Mouse (Mus musculus): Measurements from ENCODE around the gene Morn4. TPM values are rescaled to one million over a fixed set of nuclear protein-coding genes. Genes with fewer than 3 reads are reported as not detected.

The Morn4 gene
- total RNA-seq, 2 experiments from 2014 or later, result not detected

DNA sequence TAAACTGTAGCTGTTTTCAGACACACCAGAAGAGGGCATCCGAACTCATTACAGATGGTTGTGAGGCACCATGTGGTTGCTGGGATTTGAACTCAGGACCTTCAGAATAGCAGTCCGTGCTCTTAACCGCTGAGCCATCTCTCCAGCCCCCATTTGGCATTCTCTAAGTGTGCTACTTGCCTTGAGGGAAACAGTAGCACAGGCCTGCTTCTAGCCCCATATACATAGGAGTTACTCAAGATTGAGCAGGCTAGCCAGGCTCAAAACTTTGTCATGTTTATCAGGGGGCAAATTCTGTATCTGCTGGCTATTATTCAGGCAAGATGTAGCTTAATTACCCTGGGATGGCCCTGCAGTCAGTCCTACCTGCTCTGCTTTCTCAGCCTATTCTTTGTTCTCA lies 34.8 kb downstream of the Morn4 start:
- ATAC-seq (replicated peaks; ENCODE audit: low FRiP score, poor library complexity, severe bottlenecking), result no peak

DNA sequence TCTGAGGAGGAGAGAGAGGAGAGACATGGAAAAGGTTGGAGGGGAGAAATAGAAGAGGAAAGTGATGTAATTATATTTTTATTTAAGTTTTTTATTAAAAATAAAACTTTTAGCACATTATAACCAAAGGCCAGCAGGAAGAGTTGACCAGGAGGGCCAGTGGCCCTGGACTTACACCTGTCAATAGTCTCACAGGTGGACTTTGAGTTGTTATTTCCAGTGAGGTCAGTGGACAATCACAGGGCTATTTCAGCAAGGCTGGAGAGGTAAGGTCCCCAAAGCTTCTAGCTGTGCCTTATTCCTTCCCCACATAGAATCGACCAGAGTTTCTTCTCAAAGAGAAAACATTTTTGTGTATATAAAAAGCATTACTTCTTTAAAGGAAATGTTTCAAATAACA lies 35.9 kb downstream of the Morn4 start:
- ATAC-seq (replicated peaks; ENCODE audit: low FRiP score, poor library complexity, severe bottlenecking), result no peak

DNA sequence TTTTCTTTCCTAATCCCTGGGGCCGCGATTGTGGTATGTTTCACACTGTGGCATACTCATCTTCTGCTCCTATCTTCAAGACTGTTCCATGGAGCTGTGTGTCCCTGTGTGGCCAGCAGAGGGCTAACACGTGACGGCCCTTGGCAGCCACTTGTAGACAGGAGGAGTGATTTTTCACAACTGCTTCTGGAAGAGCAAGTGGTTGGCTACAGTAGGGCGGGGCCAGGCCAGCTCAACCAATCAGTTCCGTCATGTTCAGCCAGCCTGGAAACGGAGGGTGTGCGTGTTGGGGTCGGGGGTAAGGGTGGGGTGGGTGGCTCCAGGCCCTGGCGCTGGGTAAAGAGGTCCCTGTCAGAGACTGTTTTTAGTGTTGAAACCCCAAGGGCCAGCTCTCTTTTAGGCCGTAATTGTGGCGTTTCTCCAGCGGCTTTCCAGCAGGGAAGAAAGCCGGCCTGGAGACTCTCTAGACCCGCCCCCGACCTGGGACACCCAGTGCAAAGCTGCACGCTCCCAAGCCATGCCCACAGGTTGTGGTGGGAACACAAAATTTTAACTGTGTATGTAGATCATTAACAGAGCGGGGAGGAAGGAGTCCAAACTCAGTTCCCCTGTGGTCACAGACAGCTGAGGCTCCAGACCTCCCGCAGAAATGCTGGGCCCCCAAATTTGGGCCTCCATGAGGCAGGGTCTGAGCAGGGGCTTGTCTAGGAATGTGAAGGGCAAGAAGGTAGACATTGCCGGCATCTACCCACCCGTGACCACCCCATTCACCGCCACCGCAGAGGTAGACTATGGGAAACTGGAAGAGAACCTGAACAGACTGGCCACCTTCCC lies 40.7 kb downstream of the Morn4 start, which contains the start of gene Hoga1:
Hoga1 (plus strand) TSS at position 342 of the 834 bp plus-strand sequence.
- no peak for ATAC-seq (replicated peaks; ENCODE audit: low FRiP score, poor library complexity, severe bottlenecking)

DNA sequence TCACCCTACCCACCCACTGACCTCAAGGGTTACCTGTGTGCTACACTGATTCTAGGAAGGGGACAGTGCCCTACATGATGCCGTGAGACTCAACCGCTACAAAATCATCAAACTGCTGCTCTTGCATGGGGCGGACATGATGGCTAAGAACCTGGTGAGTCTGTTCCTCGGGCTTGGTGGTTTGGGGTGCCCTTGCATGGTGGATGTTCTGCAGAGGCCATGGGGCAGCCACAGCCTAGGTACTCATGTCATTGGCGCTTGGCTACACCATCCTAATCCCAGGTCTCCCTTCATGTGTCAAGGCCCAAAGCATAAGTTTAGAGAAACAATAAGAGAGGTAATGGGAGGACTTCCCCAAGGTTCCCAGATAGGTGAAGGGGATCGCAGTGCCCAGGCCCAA lies 42.2 kb downstream of the Morn4 start:
- no peak for ATAC-seq (replicated peaks; ENCODE audit: low FRiP score, poor library complexity, severe bottlenecking)

DNA sequence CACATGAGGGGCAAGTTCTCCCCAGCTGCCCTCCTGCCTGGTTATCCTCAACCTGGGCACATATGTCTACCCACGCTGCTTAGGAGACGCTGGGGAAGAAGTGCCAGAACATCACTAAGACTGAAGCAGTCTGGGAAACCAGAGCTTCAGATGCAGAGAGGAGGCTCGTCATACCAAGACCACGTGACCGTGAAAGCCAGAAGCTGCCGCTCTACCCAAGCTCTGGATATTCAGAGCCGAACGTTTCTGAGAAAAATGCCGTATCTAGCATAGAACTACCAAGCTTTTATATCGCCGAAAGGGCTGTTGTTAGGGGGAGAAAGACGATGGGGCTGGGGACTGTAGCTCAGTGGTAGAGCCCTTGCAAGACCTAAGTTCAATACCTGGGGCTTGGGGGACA lies 47.8 kb downstream of the Morn4 start:
- ATAC-seq (replicated peaks; ENCODE audit: low FRiP score, poor library complexity, severe bottlenecking), result no peak

DNA sequence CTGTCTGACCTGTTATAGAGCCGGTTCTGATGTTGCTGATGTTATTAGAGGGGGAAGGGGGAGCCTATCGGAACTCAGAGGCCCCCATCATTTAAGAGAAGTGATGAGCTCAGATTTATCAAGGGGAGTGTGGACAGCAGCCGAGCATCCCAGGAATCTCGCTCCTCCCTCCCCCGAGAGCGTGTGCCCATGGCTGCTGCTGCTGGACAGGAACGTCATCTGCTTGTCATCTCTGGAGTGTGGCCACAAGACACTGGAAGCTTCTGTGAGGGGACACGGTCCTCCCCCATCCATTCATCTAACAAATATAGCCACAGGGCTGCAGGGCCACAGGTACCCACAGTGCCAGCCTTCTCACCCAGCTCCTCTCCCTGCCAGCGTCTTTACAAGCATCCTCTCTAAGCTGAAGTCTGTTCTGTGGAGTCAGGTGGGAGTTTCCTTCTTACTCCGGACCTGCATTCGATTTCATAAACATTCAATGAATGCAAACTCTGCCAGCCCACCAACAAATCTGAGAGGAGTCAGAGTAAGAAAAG lies 48.9 kb downstream of the Morn4 start:
- ATAC-seq (replicated peaks; ENCODE audit: low FRiP score, poor library complexity, severe bottlenecking), result no peak

DNA sequence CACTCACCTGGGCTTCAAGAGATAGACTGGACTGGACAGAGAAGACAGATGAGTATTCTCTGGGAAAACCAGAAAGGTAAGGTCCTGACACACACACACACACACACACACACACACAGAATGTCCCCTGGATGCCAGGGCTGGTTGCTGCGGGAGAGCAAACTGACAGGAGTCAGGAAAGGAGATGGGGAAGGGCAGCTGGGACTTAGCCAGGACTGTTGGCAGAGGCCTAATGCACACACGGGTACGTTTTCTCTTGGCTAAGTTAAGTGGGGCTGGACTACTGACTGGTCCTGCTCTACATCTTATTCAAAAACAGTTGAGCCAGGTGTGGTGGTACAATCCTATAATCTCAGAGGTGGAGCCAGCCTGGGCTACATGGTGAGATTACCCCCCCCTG lies 49.8 kb downstream of the Morn4 start:
- ATAC-seq (replicated peaks; ENCODE audit: low FRiP score, poor library complexity, severe bottlenecking), result no peak

DNA sequence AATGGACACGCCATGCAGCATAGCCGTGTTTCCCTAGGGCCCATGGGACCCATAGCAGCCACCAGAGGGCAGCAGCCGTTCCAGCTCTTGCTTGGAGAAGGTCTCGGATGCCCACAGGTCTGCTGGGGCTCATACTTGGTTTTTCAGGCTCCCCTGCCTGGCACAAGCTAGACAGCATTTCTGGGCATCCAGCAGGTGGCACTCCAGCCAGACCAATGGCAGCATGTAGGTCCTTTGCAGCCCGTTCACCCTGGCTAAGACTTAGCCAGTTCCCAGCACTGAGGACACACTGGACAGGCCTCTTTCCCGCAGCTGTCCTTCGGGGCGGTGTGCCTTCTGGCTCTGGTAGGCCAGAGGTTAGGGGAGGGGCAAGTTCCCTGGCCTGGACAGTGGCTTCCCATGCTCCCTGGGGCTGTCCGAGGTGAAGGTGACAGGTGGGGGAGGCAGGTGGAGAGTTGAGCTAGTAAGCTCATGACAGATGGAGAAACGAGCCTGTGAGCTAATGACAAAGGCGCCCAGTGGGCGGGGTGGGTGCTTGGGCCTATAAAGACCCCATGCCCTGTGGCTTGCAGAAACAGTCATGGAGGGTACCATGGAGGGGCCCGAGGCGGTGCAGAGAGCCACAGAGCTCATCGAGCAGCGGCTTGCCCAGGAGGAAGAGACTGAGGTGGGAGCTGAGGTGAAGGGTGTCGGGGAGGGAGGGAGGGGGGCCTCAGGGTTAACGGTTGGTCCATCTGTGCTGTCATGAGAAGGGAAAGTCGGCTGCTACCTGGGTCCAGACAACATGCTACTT lies 50.5 kb downstream of the Morn4 start, which contains the start of gene Ankrd2:
Ankrd2 (plus strand) TSS at position 545 of the 793 bp plus-strand sequence.
- peak; percentile 70 for ATAC-seq (replicated peaks; ENCODE audit: low FRiP score, poor library complexity, severe bottlenecking)

DNA sequence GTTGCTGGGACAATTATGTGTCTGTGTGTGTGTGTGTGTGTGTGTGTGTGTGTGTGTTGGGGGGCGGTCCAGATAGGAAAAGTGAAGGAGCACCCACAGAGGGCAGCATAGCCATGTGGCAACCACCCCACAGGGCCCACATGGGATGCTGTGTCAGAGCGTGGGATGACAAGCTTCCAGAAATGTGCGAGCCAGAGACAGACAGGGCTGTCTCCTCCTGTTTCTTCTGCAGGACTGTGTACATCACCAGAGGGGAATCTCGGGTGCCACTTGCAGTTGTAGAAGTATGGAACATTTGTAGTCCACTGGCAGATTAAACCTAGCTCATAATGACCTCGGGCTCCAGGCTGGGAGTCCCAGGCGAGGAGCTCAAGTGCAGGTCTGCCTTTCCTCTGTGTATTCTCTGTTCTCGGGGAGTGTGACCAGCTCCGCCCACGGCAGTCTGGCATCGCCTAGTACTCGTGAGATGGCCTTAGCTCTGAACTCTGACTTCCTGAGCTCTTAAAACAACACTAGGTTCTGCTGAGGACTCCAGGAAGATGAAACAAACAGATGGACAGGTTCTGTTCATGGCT lies 51.2 kb downstream of the Morn4 start:
- ATAC-seq (replicated peaks; ENCODE audit: low FRiP score, poor library complexity, severe bottlenecking), result no peak

DNA sequence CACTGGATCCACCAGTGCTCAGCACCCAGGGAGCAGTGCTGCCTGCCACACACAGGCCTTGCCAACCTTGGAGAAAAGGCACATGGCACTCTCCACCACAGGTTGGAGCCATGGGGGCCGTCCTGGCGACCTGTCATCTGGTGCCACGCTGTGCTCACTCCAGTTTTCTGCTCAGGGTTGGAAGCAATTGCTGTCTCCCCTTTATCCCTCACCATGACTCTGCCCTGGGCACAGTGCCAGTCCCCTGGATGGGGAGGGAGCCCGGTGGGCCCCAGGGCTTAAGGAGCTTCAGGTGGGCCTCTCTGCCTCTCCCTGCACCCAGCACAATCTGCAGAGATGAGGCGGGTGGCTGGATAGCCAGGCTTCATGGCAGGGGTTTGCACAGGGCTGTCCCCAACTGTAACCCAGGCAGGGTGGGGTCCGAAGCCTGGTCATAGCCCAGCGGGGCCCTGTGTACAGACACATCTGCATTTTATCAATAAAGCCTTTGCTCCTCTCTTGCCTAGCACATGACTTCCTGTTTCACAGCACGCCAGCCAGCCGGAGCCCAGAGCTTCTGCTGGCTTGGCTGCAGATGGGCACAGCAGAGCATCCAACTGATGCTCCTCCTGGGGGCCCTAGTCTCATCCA lies 51.9 kb downstream of the Morn4 start:
- no peak for ATAC-seq (replicated peaks; ENCODE audit: low FRiP score, poor library complexity, severe bottlenecking)

DNA sequence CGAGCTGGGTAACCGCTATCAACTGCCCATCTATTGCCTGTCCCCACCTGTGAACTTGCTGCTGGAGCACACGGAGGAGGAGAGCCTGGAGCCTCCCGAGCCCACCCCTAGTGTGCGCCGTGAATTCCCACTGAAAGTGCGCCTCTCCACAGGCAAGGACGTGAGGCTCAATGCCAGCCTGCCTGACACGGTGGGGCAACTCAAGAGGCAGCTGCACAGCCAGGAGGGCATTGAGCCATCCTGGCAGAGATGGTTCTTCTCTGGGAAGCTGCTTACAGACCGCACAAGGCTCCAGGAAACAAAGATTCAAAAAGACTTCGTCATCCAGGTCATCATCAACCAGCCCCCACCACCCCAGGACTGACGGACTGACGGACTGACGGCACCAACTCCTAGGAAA lies 52.5 kb downstream of the Morn4 start:
- ATAC-seq (replicated peaks; ENCODE audit: low FRiP score, poor library complexity, severe bottlenecking), result no peak

DNA sequence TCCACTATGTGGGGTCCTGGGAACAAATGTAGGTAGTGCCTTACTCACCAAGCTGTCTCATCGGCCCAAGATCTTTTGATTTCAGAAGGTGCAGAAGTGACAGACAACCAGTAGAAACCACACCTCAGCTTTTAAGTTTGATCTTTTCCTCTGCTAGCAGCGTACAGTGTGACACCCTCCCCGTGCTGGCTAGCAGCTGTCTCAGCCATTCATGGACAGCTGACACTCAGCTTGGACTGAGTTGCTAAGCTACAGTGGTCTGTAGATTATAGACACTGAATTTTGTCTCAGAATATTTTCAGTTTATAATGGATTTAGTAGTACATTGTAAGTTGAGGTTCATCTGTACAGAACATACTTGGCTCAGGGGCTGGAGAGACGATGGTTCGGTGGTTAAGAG lies 55.0 kb downstream of the Morn4 start:
- ATAC-seq (replicated peaks; ENCODE audit: low FRiP score, poor library complexity, severe bottlenecking), result no peak

DNA sequence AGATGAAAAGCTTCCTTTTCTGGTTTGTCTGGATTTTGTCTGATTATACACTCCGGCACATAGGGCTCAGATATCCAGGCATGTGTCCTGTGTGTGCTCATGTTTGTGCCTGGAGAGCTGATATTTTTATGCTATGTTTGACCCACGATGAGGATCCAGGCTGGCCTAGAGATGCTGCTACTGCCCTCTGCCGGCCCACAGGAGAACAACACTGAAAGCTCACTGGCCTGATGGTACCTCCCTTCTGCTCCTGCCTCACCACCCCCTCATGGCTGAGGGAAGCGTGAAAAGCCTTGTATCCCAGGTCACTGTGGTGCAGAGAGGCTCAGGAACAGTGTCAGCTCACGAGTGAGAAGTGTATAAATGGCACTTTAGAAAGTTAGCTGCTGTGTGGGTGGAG lies 60.0 kb downstream of the Morn4 start:
- ATAC-seq (replicated peaks; ENCODE audit: low FRiP score, poor library complexity, severe bottlenecking), result peak; percentile 77

Other genes starting within 250 kb of the Morn4 start
- gene Frat2, start 238.2 kb downstream of the Morn4 start, total RNA-seq (2015; ENCODE audit: low replicate concordance), result 5.4 TPM in 2 replicates
- 2.6 and 3.9 TPM in 2 replicates for gene Frat2, start 238.2 kb downstream of the Morn4 start, total RNA-seq (2017; ENCODE audit: low replicate concordance)
- gene Rrp12, start 190.2 kb downstream of the Morn4 start, total RNA-seq (2015; ENCODE audit: low replicate concordance), result 1.1 and 2.1 TPM in 2 replicates
- gene Rrp12, start 190.2 kb downstream of the Morn4 start, total RNA-seq (2017; ENCODE audit: low replicate concordance), result 1.2 TPM in 1 of 2 replicates, not detected in the other
- 102 and 109 TPM in 2 replicates for gene Pgam1, start 174.4 kb downstream of the Morn4 start, total RNA-seq (2015; ENCODE audit: low replicate concordance)
- 17.3 and 26.3 TPM in 2 replicates for gene Pgam1, start 174.4 kb downstream of the Morn4 start, total RNA-seq (2017; ENCODE audit: low replicate concordance)
- 16.9 and 21.0 TPM in 2 replicates for gene Exosc1, start 152.9 kb downstream of the Morn4 start, total RNA-seq (2015; ENCODE audit: low replicate concordance)
- gene Exosc1, start 152.9 kb downstream of the Morn4 start, total RNA-seq (2017; ENCODE audit: low replicate concordance), result 7.1 and 14.1 TPM in 2 replicates
- 21.4 and 31.4 TPM in 2 replicates for gene Zdhhc16, start 152.9 kb downstream of the Morn4 start, total RNA-seq (2015; ENCODE audit: low replicate concordance)
- 15.1 and 25.8 TPM in 2 replicates for gene Zdhhc16, start 152.9 kb downstream of the Morn4 start, total RNA-seq (2017; ENCODE audit: low replicate concordance)
- gene Mms19, start 105.2 kb downstream of the Morn4 start, total RNA-seq (2015; ENCODE audit: low replicate concordance), result 20.5 and 73.5 TPM in 2 replicates
- gene Mms19, start 105.2 kb downstream of the Morn4 start, total RNA-seq (2017; ENCODE audit: low replicate concordance), result 10.1 and 15.4 TPM in 2 replicates
- gene Ubtd1, start 104.6 kb downstream of the Morn4 start, total RNA-seq (2015; ENCODE audit: low replicate concordance), result 4.3 TPM in 1 of 2 replicates, not detected in the other
- gene Ubtd1, start 104.6 kb downstream of the Morn4 start, total RNA-seq (2017; ENCODE audit: low replicate concordance), result 8.2 TPM in 1 of 2 replicates, not detected in the other
- gene Ankrd2, start 50.4 kb downstream of the Morn4 start, total RNA-seq (2015; ENCODE audit: low replicate concordance), result not detected in 2 replicates
- not detected in 2 replicates for gene Ankrd2, start 50.4 kb downstream of the Morn4 start, total RNA-seq (2017; ENCODE audit: low replicate concordance)
- gene Hoga1, start 40.7 kb downstream of the Morn4 start, total RNA-seq (2015; ENCODE audit: low replicate concordance), result not detected in 2 replicates
- not detected in 2 replicates for gene Hoga1, start 40.7 kb downstream of the Morn4 start, total RNA-seq (2017; ENCODE audit: low replicate concordance)
- not detected in 2 replicates for gene 4933411K16Rik, start 34.1 kb downstream of the Morn4 start, total RNA-seq (2015; ENCODE audit: low replicate concordance)
- not detected in 2 replicates for gene 4933411K16Rik, start 34.1 kb downstream of the Morn4 start, total RNA-seq (2017; ENCODE audit: low replicate concordance)
- 2.5 and 3.4 TPM in 2 replicates for gene Pi4k2a, start 4.1 kb upstream of the Morn4 start, total RNA-seq (2015; ENCODE audit: low replicate concordance)
- 2.1 and 3.3 TPM in 2 replicates for gene Pi4k2a, start 4.1 kb upstream of the Morn4 start, total RNA-seq (2017; ENCODE audit: low replicate concordance)
- 6.5 TPM in 1 of 2 replicates, not detected in the other for gene Avpi1, start 42.7 kb upstream of the Morn4 start, total RNA-seq (2015; ENCODE audit: low replicate concordance)
- 4.4 TPM in 1 of 2 replicates, not detected in the other for gene Avpi1, start 42.7 kb upstream of the Morn4 start, total RNA-seq (2017; ENCODE audit: low replicate concordance)
- 0.84 and 2.2 TPM in 2 replicates for gene Marveld1, start 61.0 kb upstream of the Morn4 start, total RNA-seq (2015; ENCODE audit: low replicate concordance)
- gene Marveld1, start 61.0 kb upstream of the Morn4 start, total RNA-seq (2017; ENCODE audit: low replicate concordance), result 1.9 and 3.9 TPM in 2 replicates
- 7.1 and 9.4 TPM in 2 replicates for gene Zfyve27, start 77.6 kb upstream of the Morn4 start, total RNA-seq (2015; ENCODE audit: low replicate concordance)
- gene Zfyve27, start 77.6 kb upstream of the Morn4 start, total RNA-seq (2017; ENCODE audit: low replicate concordance), result 6.1 and 16.9 TPM in 2 replicates
- not detected in 2 replicates for gene Sfrp5, start 115.9 kb upstream of the Morn4 start, total RNA-seq (2015; ENCODE audit: low replicate concordance)
- not detected in 2 replicates for gene Sfrp5, start 115.9 kb upstream of the Morn4 start, total RNA-seq (2017; ENCODE audit: low replicate concordance)
- gene Golga7b, start 161.2 kb upstream of the Morn4 start, total RNA-seq (2015; ENCODE audit: low replicate concordance), result not detected in 2 replicates
- not detected in 2 replicates for gene Golga7b, start 161.2 kb upstream of the Morn4 start, total RNA-seq (2017; ENCODE audit: low replicate concordance)